Mouse (Mus musculus): Measurements from ENCODE around the gene Mylpf. TPM values are rescaled to one million over a fixed set of nuclear protein-coding genes. Genes with fewer than 3 reads are reported as not detected.

Mylpf gene
- polyA plus RNA-seq, 2 experiments: 609 to 1,104 TPM

GRCm38 (mm10) chr7:127231376-127231775 lies 22.7 kb downstream of the Mylpf start:
- peaks cover 38% of the 10 kb centered on the region for H3K36me3 ChIP-seq (ENCODE audit: control insufficient read depth, insufficient read depth, low read length)
- 42% methylated on average over 3 of the region's 3 CpGs for WGBS
- H3K4me1 ChIP-seq (ENCODE audit: control insufficient read depth, insufficient read depth, low read length): peaks cover 12% of the 10 kb centered on the region
- peak overlapping the region; percentile 90 for H3K4me3 ChIP-seq (replicated peaks; ENCODE audit: low read length)
- ATAC-seq (ENCODE audit: low FRiP score, low read depth) (no peak), DNase-seq (ENCODE audit: low spot score) (no peak)
- peak overlapping the region; percentile 97; the same call in 1 of the 2 replicates for H3K9ac ChIP-seq (ENCODE audit: low read depth, low read length, severe bottlenecking)
- H3K27ac ChIP-seq (replicated peaks; ENCODE audit: low read depth, low read length): no peak overlapping the region
- no peak for TF ChIP-seq POLR2A (IDR thresholded peaks at IDR 0.05; ENCODE audit: borderline replicate concordance, extremely low read depth, insufficient read depth, insufficient read length)
- peak overlapping the region; percentile 79 for H3K4me2 ChIP-seq (replicated peaks; ENCODE audit: low read depth, low read length, severe bottlenecking)
- no peaks in the 10 kb centered on the region for H3K27me3 ChIP-seq (ENCODE audit: control insufficient read depth, insufficient read depth, low read length)
- no peaks in the 10 kb centered on the region for H3K9me3 ChIP-seq (ENCODE audit: control insufficient read depth, low read length)

DNA sequence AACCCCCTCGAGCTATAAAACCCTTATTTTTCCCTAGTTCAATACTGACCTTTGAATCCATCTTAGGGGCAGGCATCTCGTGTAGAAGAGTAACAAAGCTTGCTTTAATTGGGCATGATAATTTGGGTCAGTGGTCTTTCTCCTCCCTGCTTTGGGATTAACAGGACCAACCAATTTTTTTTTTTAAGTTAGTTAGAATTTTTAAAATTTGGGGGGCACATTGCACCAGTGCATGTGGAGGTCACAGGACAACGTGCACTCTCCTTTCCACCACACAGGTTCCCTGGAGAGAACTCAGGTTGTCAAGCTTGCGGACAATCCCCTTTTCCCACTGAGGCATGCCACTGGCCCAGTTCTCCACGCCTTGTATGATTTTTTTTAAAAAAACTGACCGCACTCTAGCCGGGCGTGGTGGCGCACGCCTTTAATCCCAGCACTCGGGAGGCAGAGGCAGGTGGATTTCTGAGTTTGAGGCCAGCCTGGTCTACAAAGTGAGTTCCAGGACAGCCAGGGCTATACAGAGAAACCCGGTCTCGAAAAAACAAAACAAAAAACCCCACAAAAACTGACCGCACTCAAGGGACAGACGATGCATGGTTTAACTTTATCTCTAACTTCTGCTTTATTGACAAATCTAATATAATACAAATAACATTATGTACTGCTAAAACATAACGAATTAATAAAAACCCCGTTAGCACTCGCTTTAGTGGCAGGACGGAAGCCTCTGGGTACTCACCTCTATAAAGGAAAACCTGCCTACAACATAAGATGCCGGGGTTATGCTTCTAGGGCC lies 23.3 kb downstream of the Mylpf start:
- Histone ChIP-seq H3K27me3 (ENCODE audit: control insufficient read depth, insufficient read depth, low read length) (no peaks in the 10 kb centered on the region), H3K9ac (ENCODE audit: low read depth, low read length, severe bottlenecking) (peak overlapping the region; percentile 97), H3K4me3 (replicated peaks; ENCODE audit: low read length) (peak overlapping the region; percentile 90), H3K9me3 (ENCODE audit: control insufficient read depth, low read length) (no peaks in the 10 kb centered on the region), H3K27ac (replicated peaks; ENCODE audit: low read depth, low read length) (peak overlapping the region; percentile 96), H3K4me2 (replicated peaks; ENCODE audit: low read depth, low read length, severe bottlenecking) (peak overlapping the region; percentile 79), H3K4me1 (ENCODE audit: control insufficient read depth, insufficient read depth, low read length) (peaks cover 12% of the 10 kb centered on the region), H3K36me3 (ENCODE audit: control insufficient read depth, insufficient read depth, low read length) (peaks cover 44% of the 10 kb centered on the region)
- WGBS: 8% methylated on average over 20 of the region's 20 CpGs
- no peak for TF ChIP-seq POLR2A (IDR thresholded peaks at IDR 0.05; ENCODE audit: borderline replicate concordance, extremely low read depth, insufficient read depth, insufficient read length)
- no peak for DNase-seq (ENCODE audit: low spot score)
- ATAC-seq (ENCODE audit: low FRiP score, low read depth): no peak; the same call in 1 of the 2 replicates

DNA sequence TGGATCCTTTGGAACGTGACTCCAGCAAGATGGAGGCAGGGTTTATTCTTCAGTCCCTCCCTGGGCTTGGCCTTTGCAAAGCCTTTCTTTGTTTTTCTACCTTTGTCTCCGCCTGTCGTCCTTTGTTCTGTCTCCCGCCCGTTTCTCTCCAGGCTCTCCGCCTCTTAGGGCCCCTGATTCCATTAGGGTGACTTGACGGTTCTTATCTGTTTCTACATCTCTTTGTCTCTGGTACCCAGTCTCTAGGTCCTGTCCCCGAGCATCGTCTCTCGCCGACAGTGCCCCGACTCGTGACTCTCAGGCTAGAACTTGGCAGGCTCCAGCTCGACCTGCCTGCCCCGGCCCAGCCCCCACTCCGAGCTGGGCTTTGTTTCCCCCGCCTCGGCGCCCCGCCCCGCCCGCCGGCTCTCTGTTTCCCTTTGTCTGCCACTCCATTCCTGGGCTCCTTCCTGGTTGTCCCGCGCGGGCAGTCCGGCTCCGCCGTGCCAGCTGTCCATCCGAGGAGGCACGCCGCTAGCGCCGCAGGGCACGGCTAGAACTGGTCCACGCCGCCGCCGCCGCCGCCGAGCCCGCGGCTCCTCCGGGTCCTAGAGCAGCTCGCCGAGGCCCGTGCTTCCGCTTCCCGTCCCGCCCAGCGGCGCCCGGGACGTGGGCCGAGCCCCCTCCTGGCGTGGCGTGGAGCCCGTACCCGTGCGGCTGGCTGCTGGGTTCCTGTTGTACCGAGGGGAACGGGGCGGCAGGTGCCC lies 24.1 kb downstream of the Mylpf start, which contains the start of the genes Zfp553 and Sept1:
Zfp553 (plus strand) TSS at position 440 of the 746 bp plus-strand sequence.
Sept1 (minus strand) TSS at position 509 of the 746 bp plus-strand sequence.
- H3K4me1 ChIP-seq (ENCODE audit: control insufficient read depth, insufficient read depth, low read length): peaks cover 12% of the 10 kb centered on the region
- no peaks in the 10 kb centered on the region for H3K27me3 ChIP-seq (ENCODE audit: control insufficient read depth, insufficient read depth, low read length)
- under 1% methylated on average over 51 of the region's 64 CpGs for WGBS
- ATAC-seq (ENCODE audit: low FRiP score, low read depth) (peak; percentile 92), DNase-seq (ENCODE audit: low spot score) (peak; percentile 84)
- H3K27ac ChIP-seq (replicated peaks; ENCODE audit: low read depth, low read length): peak within 1 kb of the TSS; percentile 96
- H3K4me2 ChIP-seq (replicated peaks; ENCODE audit: low read depth, low read length, severe bottlenecking): peak within 1 kb of the TSS; percentile 79
- H3K4me3 ChIP-seq (replicated peaks; ENCODE audit: low read length): peak within 1 kb of the TSS; percentile 90
- H3K9ac ChIP-seq (ENCODE audit: low read depth, low read length, severe bottlenecking): peak within 1 kb of the TSS; percentile 97
- TF ChIP-seq POLR2A (IDR thresholded peaks at IDR 0.05; ENCODE audit: borderline replicate concordance, extremely low read depth, insufficient read depth, insufficient read length): 0 out of 2 replicates have a peak, but pooled peaks have one; percentile 23
- H3K36me3 ChIP-seq (ENCODE audit: control insufficient read depth, insufficient read depth, low read length): peaks cover 52% of the 10 kb centered on the region
- H3K9me3 ChIP-seq (ENCODE audit: control insufficient read depth, low read length): no peaks in the 10 kb centered on the region

DNA sequence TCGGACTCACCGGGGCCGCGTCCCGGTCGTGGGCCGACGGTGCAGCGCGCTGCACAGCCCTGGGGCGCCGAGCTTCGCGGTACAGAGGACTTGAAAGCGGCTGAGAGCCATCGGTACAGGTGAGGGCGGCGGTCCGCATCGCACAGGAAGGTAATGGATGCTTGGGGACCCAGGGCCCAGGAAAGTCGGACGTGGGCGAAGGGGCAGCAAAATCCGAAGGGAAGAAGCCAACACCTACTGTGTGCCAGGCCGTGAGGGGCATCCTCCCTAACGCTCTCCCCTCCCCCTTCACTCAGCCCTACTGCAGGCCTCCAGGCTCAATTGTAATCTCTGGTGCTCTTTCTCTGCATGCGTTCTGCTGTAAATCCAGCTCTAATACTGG lies 24.7 kb downstream of the Mylpf start:
- peak overlapping the region; percentile 97 for H3K9ac ChIP-seq (ENCODE audit: low read depth, low read length, severe bottlenecking)
- H3K4me3 ChIP-seq (replicated peaks; ENCODE audit: low read length): peak overlapping the region; percentile 90
- no peaks in the 10 kb centered on the region for H3K9me3 ChIP-seq (ENCODE audit: control insufficient read depth, low read length)
- 0% methylated on average over 27 of the region's 27 CpGs for WGBS
- no peak for DNase-seq (ENCODE audit: low spot score)
- peaks cover 58% of the 10 kb centered on the region for H3K36me3 ChIP-seq (ENCODE audit: control insufficient read depth, insufficient read depth, low read length)
- peak overlapping the region; percentile 79 for H3K4me2 ChIP-seq (replicated peaks; ENCODE audit: low read depth, low read length, severe bottlenecking)
- H3K27ac ChIP-seq (replicated peaks; ENCODE audit: low read depth, low read length): peak overlapping the region; percentile 96
- H3K27me3 ChIP-seq (ENCODE audit: control insufficient read depth, insufficient read depth, low read length): no peaks in the 10 kb centered on the region
- no peak for TF ChIP-seq POLR2A (IDR thresholded peaks at IDR 0.05; ENCODE audit: borderline replicate concordance, extremely low read depth, insufficient read depth, insufficient read length)
- peaks cover 12% of the 10 kb centered on the region for H3K4me1 ChIP-seq (ENCODE audit: control insufficient read depth, insufficient read depth, low read length)
- peak; percentile 8; the same call in 1 of the 2 replicates for ATAC-seq (ENCODE audit: low FRiP score, low read depth)

DNA sequence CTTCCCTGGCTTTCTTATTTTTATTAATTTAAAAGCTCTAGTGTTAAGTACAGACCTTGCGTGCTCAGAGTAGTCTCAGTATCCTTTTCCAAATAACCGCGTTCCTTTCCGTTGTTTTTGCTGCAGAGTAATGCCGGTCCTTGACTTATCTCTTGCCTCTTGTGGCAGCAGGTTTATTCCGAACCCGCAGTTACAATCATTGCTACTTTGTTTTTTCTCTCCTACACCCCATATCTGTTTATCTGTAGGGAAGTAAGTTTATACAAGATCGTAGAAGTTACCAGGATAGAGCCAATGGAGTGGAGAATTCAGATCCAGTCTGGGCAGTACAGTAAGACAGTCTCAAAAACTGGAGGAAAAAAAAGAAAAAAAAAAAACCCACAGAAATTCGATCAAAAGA lies 25.1 kb downstream of the Mylpf start:
- no peak for ATAC-seq (ENCODE audit: low FRiP score, low read depth)
- Histone ChIP-seq H3K36me3 (ENCODE audit: control insufficient read depth, insufficient read depth, low read length) (peaks cover 62% of the 10 kb centered on the region), H3K4me2 (replicated peaks; ENCODE audit: low read depth, low read length, severe bottlenecking) (peak overlapping the region; percentile 79), H3K27ac (replicated peaks; ENCODE audit: low read depth, low read length) (peak overlapping the region; percentile 96; the same call in 1 of the 2 replicates), H3K4me1 (ENCODE audit: control insufficient read depth, insufficient read depth, low read length) (peaks cover 12% of the 10 kb centered on the region), H3K27me3 (ENCODE audit: control insufficient read depth, insufficient read depth, low read length) (no peaks in the 10 kb centered on the region), H3K9me3 (ENCODE audit: control insufficient read depth, low read length) (no peaks in the 10 kb centered on the region), H3K9ac (ENCODE audit: low read depth, low read length, severe bottlenecking) (peak overlapping the region; percentile 97), H3K4me3 (replicated peaks; ENCODE audit: low read length) (peak overlapping the region; percentile 90)
- no peak for TF ChIP-seq POLR2A (IDR thresholded peaks at IDR 0.05; ENCODE audit: borderline replicate concordance, extremely low read depth, insufficient read depth, insufficient read length)
- 4% methylated on average over 9 of the region's 9 CpGs for WGBS
- DNase-seq (ENCODE audit: low spot score): no peak

All from limb, embryonic 14.5 days (tissue).